Mouse (Mus musculus) heart, embryonic 14.5 days (tissue): ENCODE measurements around the gene Sh3bp4. TPM values are rescaled to one million over a fixed set of nuclear protein-coding genes. Genes with fewer than 3 reads are reported as not detected.

Source experiments
- ATAC-seq: fragments of 200-750 bp; cut with Nextera tagmentation; 2 replicates; pipeline ENCODE4 v1.8.0; 2017; ENCODE audit warnings: low read depth, moderate TSS enrichment; ENCODE audit not compliant: insufficient number of reproducible peaks, insufficient read depth, low FRiP score
- H3K27ac ChIP-seq, 2 experiments: fragments of 200-500 bp in 1 of 2; fragments of 300-500 bp in 1 of 2; sonication (generic) in 1 of 2; replicated peaks in 1 of 2; 2 replicates each; pipeline ENCODE4 v1.5.1; 2012 to 2014; ENCODE audit warnings: low read depth in 2 of 2, low read length in 2 of 2, control low read depth in 1 of 2, mild to moderate bottlenecking in 1 of 2, mixed read lengths in 1 of 2; ENCODE audit not compliant: control insufficient read depth in 1 of 2, insufficient read depth in 1 of 2
- H3K27me3 ChIP-seq: fragments of 300-500 bp; sonication (generic); 2 replicates; pipeline ENCODE4 v1.6.1; 2014; ENCODE audit warnings: mild to moderate bottlenecking, low read length, control low read depth; ENCODE audit not compliant: control insufficient read depth, insufficient read depth
- H3K36me3 ChIP-seq: fragments of 300-500 bp; sonication (generic); 2 replicates; pipeline ENCODE4 v1.6.1; 2014; ENCODE audit warnings: mild to moderate bottlenecking, control low read depth, low read length, mixed read lengths; ENCODE audit not compliant: control insufficient read depth, insufficient read depth
- H3K4me1 ChIP-seq, 2 experiments: fragments of 200-500 bp in 1 of 2; fragments of 300-500 bp in 1 of 2; sonication (generic) in 1 of 2; 2 replicates each; pipeline ENCODE4 v1.6.1; 2012 to 2014; ENCODE audit warnings: low read length in 2 of 2, control low read depth in 1 of 2, mixed read lengths in 1 of 2; ENCODE audit not compliant: control insufficient read depth in 2 of 2, insufficient read depth in 2 of 2
- H3K4me2 ChIP-seq: fragments of 300-500 bp; sonication (generic); 2 replicates; pipeline ENCODE4 v1.6.1; 2014; ENCODE audit warnings: mild to moderate bottlenecking, low read length
- H3K4me3 ChIP-seq, 2 experiments: fragments of 200-500 bp in 1 of 2; fragments of 300-500 bp in 1 of 2; sonication (generic) in 1 of 2; 2 replicates each; pipeline ENCODE4 v1.5.1; 2012 to 2014; ENCODE audit warnings: low read length in 2 of 2, mild to moderate bottlenecking in 2 of 2, control low read depth in 1 of 2, low read depth in 1 of 2, moderate library complexity in 1 of 2; ENCODE audit not compliant: control insufficient read depth in 1 of 2, insufficient read depth in 1 of 2
- H3K9ac ChIP-seq: fragments of 300-500 bp; sonication (generic); 2 replicates; pipeline ENCODE4 v1.6.1; 2014; ENCODE audit warnings: mild to moderate bottlenecking, low read length
- H3K9me3 ChIP-seq: fragments of 300-500 bp; sonication (generic); 2 replicates; pipeline ENCODE4 v1.6.1; 2016; ENCODE audit warnings: low read length, control low read depth; ENCODE audit not compliant: control insufficient read depth
- WGBS: fragments of 180-500 bp; shearing (Covaris S2); extraction: QIAGEN DNeasy Blood & Tissue Kit; methylation state at CpG from one replicate; pipeline ENCODE4 v1.1.7; 2014; 5-methylcytosine and 5-hydroxymethylcytosine counted together
- polyA plus RNA-seq: library from polyadenylated mRNA; unstranded; fragments of >200 nt; fragmentation: Nextera tagmentation; extraction: Ambion mirVana; gene quantifications from 2 replicates; pipeline ENCODE4 v1.2.1, GENCODE M21; 2014

Sh3bp4 gene
- 17.2 and 19.2 TPM in 2 replicates for polyA plus RNA-seq

- Histone ChIP-seq H3K27ac (peak within 1 kb of the TSS; percentile 91 to 94), H3K4me3 (peak within 1 kb of the TSS; percentile 79 to 82), H3K4me1 (peaks cover 23 to 34% of the 10 kb centered on the region in 2 experiments), H3K27me3 (no peaks in the 10 kb centered on the region), H3K9ac (peak within 1 kb of the TSS; percentile 94), H3K36me3 (no peaks in the 10 kb centered on the region), H3K9me3 (no peaks in the 10 kb centered on the region), H3K4me2 (peak within 1 kb of the TSS; percentile 73)
- under 1% methylated on average over 53 of the region's 63 CpGs for WGBS
- ATAC-seq = peak; percentile 97
These were observed at the start of gene Sh3bp4 for GRCm38 (mm10) chr1:89070103-89070700. Gene Sh3bp4, plus strand, starts transcription at chr1:89070415.

GRCm38 (mm10) chr1:89022997-89023396, 47.2 kb upstream of the Sh3bp4 start:
- H3K4me2 ChIP-seq = no peak overlapping the region
- H3K4me3 ChIP-seq = no peak overlapping the region
- no peak for ATAC-seq
- H3K9ac ChIP-seq = no peak overlapping the region
- no peaks in the 10 kb centered on the region for H3K27me3 ChIP-seq
- WGBS = 87% methylated on average over 7 of the region's 7 CpGs
- H3K4me1 ChIP-seq = peaks cover 0 to 2% of the 10 kb centered on the region in 2 experiments; a peak in 1 of 4 replicates
- no peaks in the 10 kb centered on the region for H3K9me3 ChIP-seq
- no peaks in the 10 kb centered on the region for H3K36me3 ChIP-seq
- H3K27ac ChIP-seq = no peak overlapping the region

GRCm38 (mm10) chr1:89024696-89025612, 45.3 kb upstream of the Sh3bp4 start:
- WGBS = 63% methylated on average over 9 of the region's 9 CpGs
- H3K4me2 ChIP-seq = no peak overlapping the region
- H3K36me3 ChIP-seq = no peaks in the 10 kb centered on the region
- no peak for ATAC-seq
- no peak overlapping the region for H3K4me3 ChIP-seq
- no peak overlapping the region; a peak in 1 of 4 replicates for H3K27ac ChIP-seq
- H3K27me3 ChIP-seq = no peaks in the 10 kb centered on the region
- H3K4me1 ChIP-seq = peaks cover 0 to 2% of the 10 kb centered on the region in 2 experiments; a peak in 1 of 4 replicates
- H3K9ac ChIP-seq = no peak overlapping the region
- H3K9me3 ChIP-seq = no peaks in the 10 kb centered on the region

GRCm38 (mm10) chr1:89026040-89026439, 44.2 kb upstream of the Sh3bp4 start:
- Histone ChIP-seq H3K4me2 (no peak overlapping the region), H3K4me3 (no peak overlapping the region), H3K27me3 (no peaks in the 10 kb centered on the region), H3K27ac (no peak overlapping the region), H3K4me1 (peaks cover 0 to 2% of the 10 kb centered on the region in 2 experiments; a peak in 1 of 4 replicates), H3K36me3 (no peaks in the 10 kb centered on the region), H3K9me3 (no peaks in the 10 kb centered on the region), H3K9ac (no peak overlapping the region)
- no peak for ATAC-seq
- 70% methylated on average over 1 of the region's 1 CpGs for WGBS

- no peak overlapping the region for H3K4me3 ChIP-seq
- H3K4me1 ChIP-seq = 0 out of 4 replicates have a peak, but pooled peaks cover 0 to 2% of the 10 kb centered on the region in 2 experiments
- no peak for ATAC-seq
- H3K27me3 ChIP-seq = no peaks in the 10 kb centered on the region
- 73% methylated on average over 11 of the region's 11 CpGs for WGBS
- H3K36me3 ChIP-seq = no peaks in the 10 kb centered on the region
- H3K9me3 ChIP-seq = no peaks in the 10 kb centered on the region
- H3K4me2 ChIP-seq = no peak overlapping the region
- H3K9ac ChIP-seq = no peak overlapping the region
- H3K27ac ChIP-seq = no peak overlapping the region
These were observed 40.9 kb upstream of the Sh3bp4 start for GRCm38 (mm10) chr1:89029136-89029927.

GRCm38 (mm10) chr1:89033661-89034060, 36.6 kb upstream of the Sh3bp4 start:
- H3K27ac ChIP-seq = no peak overlapping the region
- no peaks in the 10 kb centered on the region for H3K4me1 ChIP-seq
- ATAC-seq = no peak
- no peak overlapping the region for H3K4me3 ChIP-seq
- H3K9ac ChIP-seq = no peak overlapping the region
- no peaks in the 10 kb centered on the region for H3K9me3 ChIP-seq
- no peaks in the 10 kb centered on the region for H3K36me3 ChIP-seq
- 78% methylated on average over 8 of the region's 8 CpGs for WGBS
- H3K27me3 ChIP-seq = no peaks in the 10 kb centered on the region
- H3K4me2 ChIP-seq = no peak overlapping the region

- 82% methylated on average over 4 of the region's 4 CpGs for WGBS
- no peak for ATAC-seq
- H3K4me2 ChIP-seq = no peak overlapping the region
These were observed 36.2 kb upstream of the Sh3bp4 start for GRCm38 (mm10) chr1:89034061-89034460.

More at GRCm38 (mm10) chr1:89034061-89034460, 36.2 kb upstream of the Sh3bp4 start:
- H3K36me3 ChIP-seq = no peaks in the 10 kb centered on the region
- H3K9ac ChIP-seq = no peak overlapping the region
- no peaks in the 10 kb centered on the region for H3K9me3 ChIP-seq
- H3K27ac ChIP-seq = no peak overlapping the region
- no peaks in the 10 kb centered on the region for H3K27me3 ChIP-seq
- no peak overlapping the region for H3K4me3 ChIP-seq
- no peaks in the 10 kb centered on the region for H3K4me1 ChIP-seq
